Mouse (Mus musculus): ENCODE measurements around the gene Gsg1l.

Gsg1l gene

GRCm38 (mm10) chr7:126082286-126082741 lies at the start of gene Gsg1l:
TSS of gene Gsg1l (minus strand) at chr7:126082411.
- no peak for DNase-seq (ENCODE audit: low read depth, low spot score)

GRCm38 (mm10) chr7:126127673-126128072 lies 45.5 kb upstream of the Gsg1l start:
- DNase-seq (ENCODE audit: low read depth, low spot score): no peak

GRCm38 (mm10) chr7:126126502-126126901 lies 44.3 kb upstream of the Gsg1l start:
- DNase-seq (ENCODE audit: low read depth, low spot score): no peak

- DNase-seq (ENCODE audit: low read depth, low spot score): no peak
These were observed 39.3 kb upstream of the Gsg1l start for GRCm38 (mm10) chr7:126121533-126121932.

GRCm38 (mm10) chr7:126119819-126120218 lies 37.6 kb upstream of the Gsg1l start:
- DNase-seq (ENCODE audit: low read depth, low spot score): no peak

- DNase-seq (ENCODE audit: low read depth, low spot score): no peak
These were observed 31.1 kb upstream of the Gsg1l start for GRCm38 (mm10) chr7:126113263-126113662.

- no peak for DNase-seq (ENCODE audit: low read depth, low spot score)
These were observed 29.0 kb upstream of the Gsg1l start for GRCm38 (mm10) chr7:126111230-126111629.

- DNase-seq (ENCODE audit: low read depth, low spot score): no peak
These were observed 27.7 kb upstream of the Gsg1l start for GRCm38 (mm10) chr7:126109898-126110297.

- no peak for DNase-seq (ENCODE audit: low read depth, low spot score)
These were observed 18.2 kb upstream of the Gsg1l start for GRCm38 (mm10) chr7:126100440-126100839.

GRCm38 (mm10) chr7:126099835-126100234 lies 17.6 kb upstream of the Gsg1l start:
- no peak for DNase-seq (ENCODE audit: low read depth, low spot score)

GRCm38 (mm10) chr7:126099163-126099775 lies 17.1 kb upstream of the Gsg1l start:
- DNase-seq (ENCODE audit: low read depth, low spot score): no peak

- no peak for DNase-seq (ENCODE audit: low read depth, low spot score)
These were observed 15.2 kb upstream of the Gsg1l start for GRCm38 (mm10) chr7:126097219-126097915.

- DNase-seq (ENCODE audit: low read depth, low spot score): no peak
These were observed 14.4 kb upstream of the Gsg1l start for GRCm38 (mm10) chr7:126096596-126096995.

- DNase-seq (ENCODE audit: low read depth, low spot score): no peak
These were observed 12.5 kb upstream of the Gsg1l start for GRCm38 (mm10) chr7:126094738-126095137.

- DNase-seq (ENCODE audit: low read depth, low spot score): no peak
These were observed 11.0 kb upstream of the Gsg1l start for GRCm38 (mm10) chr7:126093162-126093561.

GRCm38 (mm10) chr7:126089782-126090181 lies 7.6 kb upstream of the Gsg1l start:
- peak; percentile 22 for DNase-seq (ENCODE audit: low read depth, low spot score)

- DNase-seq (ENCODE audit: low read depth, low spot score): no peak
These were observed 5.9 kb upstream of the Gsg1l start for GRCm38 (mm10) chr7:126088155-126088554.

- no peak for DNase-seq (ENCODE audit: low read depth, low spot score)
These were observed 5.4 kb upstream of the Gsg1l start for GRCm38 (mm10) chr7:126087602-126088001.

- DNase-seq (ENCODE audit: low read depth, low spot score): no peak
These were observed 4.1 kb upstream of the Gsg1l start for GRCm38 (mm10) chr7:126086321-126086741.

- DNase-seq (ENCODE audit: low read depth, low spot score): no peak
These were observed 2.9 kb upstream of the Gsg1l start for GRCm38 (mm10) chr7:126085154-126085553.

- no peak for DNase-seq (ENCODE audit: low read depth, low spot score)
These were observed 1.8 kb upstream of the Gsg1l start for GRCm38 (mm10) chr7:126083980-126084348.

GRCm38 (mm10) chr7:126083341-126083979 lies 1.2 kb upstream of the Gsg1l start:
- no peak for DNase-seq (ENCODE audit: low read depth, low spot score)

All from skeletal muscle tissue, adult 2 months (tissue).